11 mouse cellular contexts compared by ENCODE assay signal in the genomic region with DNA sequence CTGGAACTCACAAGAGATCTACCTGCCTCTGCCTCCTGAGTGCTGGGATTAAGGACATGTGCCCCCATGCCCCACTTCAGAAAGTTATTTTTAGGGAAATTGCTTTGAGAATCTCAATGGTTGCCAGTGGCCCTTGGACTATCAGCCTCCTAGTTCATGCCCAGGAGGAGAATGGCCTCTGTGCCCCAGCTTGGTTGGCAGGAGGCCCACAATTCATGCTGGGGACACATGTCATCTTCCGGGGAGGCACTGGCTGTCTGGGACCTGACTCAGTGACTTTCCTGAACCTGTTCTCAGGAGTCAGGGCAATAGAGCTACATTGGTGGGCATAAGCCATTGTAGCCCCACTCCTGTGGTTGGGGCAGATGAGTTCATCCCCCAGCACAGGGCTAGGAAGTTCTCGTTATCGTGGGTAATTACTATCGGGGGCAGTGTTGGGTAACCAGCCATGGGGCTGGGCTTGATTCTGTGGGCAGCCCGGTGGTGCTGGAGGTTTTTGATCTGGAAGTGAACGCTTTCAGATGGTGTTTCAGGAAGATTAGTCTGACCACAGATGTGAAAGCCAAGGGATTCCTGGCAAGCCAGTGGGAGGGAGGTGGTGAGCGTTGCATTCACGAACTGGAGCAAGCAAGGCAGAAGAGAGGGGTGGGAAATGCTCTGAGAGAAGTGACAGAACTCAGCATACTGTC. TPM values are rescaled to one million over a fixed set of nuclear protein-coding genes. Genes with fewer than 3 reads are reported as not detected.
DNase-seq lines count a peak whose midpoint lies in the region; ATAC-seq and TF ChIP-seq lines count a peak whose summit lies in the region.
"Had no signal": no experiment of that assay in that cellular context is flagged by ENCODE, and none has a peak within 500 bp of the region (broad histone marks: within the 10 kb centered on the region; RNA-seq: fewer than 3 reads in every experiment).

No protein-coding gene starts in this region.

- no peaks in the 10 kb centered on the region for H3K27me3 ChIP-seq in liver, embryonic 11.5 days (replicated peaks; ENCODE audit: control insufficient read depth, insufficient read depth, low read length)
- H3K27me3 ChIP-seq: intestine, embryonic 15.5 days had no signal

- H3K9me3 ChIP-seq in liver, embryonic 11.5 days (ENCODE audit: control insufficient read depth, low read length), result no peaks in the 10 kb centered on the region
- H3K9me3 ChIP-seq: intestine, embryonic 15.5 days had no signal

- H3K9ac ChIP-seq in liver, embryonic 11.5 days (ENCODE audit: low read depth, low read length), result no peak overlapping the region
- H3K9ac ChIP-seq: intestine, embryonic 15.5 days had no signal

- H3K27ac ChIP-seq in liver, embryonic 11.5 days (ENCODE audit: low read depth, low read length), result peak overlapping the region; percentile 54; the same call in 1 of the 2 replicates
- H3K27ac ChIP-seq in gastrocnemius, adult 2 months, result no peak overlapping the region
- H3K27ac ChIP-seq: intestine, embryonic 15.5 days had no signal

- no peak for ATAC-seq in liver, embryonic 11.5 days (replicated peaks; ENCODE audit: low FRiP score)
- ATAC-seq: CD4-positive, CD25-positive, alpha-beta regulatory T cell, adult 4 months; intestine, embryonic 15.5 days had no signal

- no peak overlapping the region for H3K4me3 ChIP-seq in liver, embryonic 11.5 days (ENCODE audit: low read depth, low read length)
- H3K4me3 ChIP-seq in gastrocnemius, adult 2 months, result no peak overlapping the region
- H3K4me3 ChIP-seq: intestine, embryonic 15.5 days had no signal

- H3K36me3 ChIP-seq in liver, embryonic 11.5 days (ENCODE audit: control insufficient read depth, insufficient read depth, low read length), result no peaks in the 10 kb centered on the region
- H3K36me3 ChIP-seq: intestine, embryonic 15.5 days had no signal

- DNase-seq in cerebellum, postnatal 14 days, result peak; percentile 35 to 50
- DNase-seq in cerebellum, adult 11 months, result no peak
- peak; percentile 51 for DNase-seq in left cerebral cortex, postnatal 4 days
- DNase-seq in left cerebral cortex, adult 18-20 months (ENCODE audit: low spot score in 2 of 2), result no peak
- DNase-seq in liver, embryonic 11.5 days (ENCODE audit: low spot score), result no peak
- no peak for DNase-seq in gastrocnemius, adult 2 months
- DNase-seq in spleen, adult 18-20 months, result no peak
- no peak for DNase-seq in thymus, postnatal 14 days
- DNase-seq: thymus, postnatal 36 days had no signal

- H3K4me1 ChIP-seq in liver, embryonic 11.5 days (replicated peaks; ENCODE audit: control insufficient read depth, insufficient read depth, low read length), result peaks cover 53% of the 10 kb centered on the region

- 31% methylated on average over 8 of the region's 8 CpGs for WGBS in liver, embryonic 11.5 days

- H3K4me2 ChIP-seq in liver, embryonic 11.5 days, result peak overlapping the region; percentile 19
- H3K4me2 ChIP-seq: intestine, embryonic 15.5 days had no signal

- intact Hi-C loops in left cerebral cortex, postnatal 4 days (cut with DNase I), result no loop called here
- intact Hi-C loops in gastrocnemius, adult 2 months (cut with DNase I), result no loop called here

- no peak for TF ChIP-seq CTCF in gastrocnemius, adult 2 months (IDR thresholded peaks at IDR 0.05)

RNA-seq across cellular contexts. Expression of gene Slc30a1, which starts 25.5 kb away (rescaled TPM):
- 10 to 100 TPM; 24.2 to 27.0 TPM for total RNA-seq in left cerebral cortex, postnatal 4 days (2021)
- 10 to 100 TPM; 28.7 to 35.9 TPM for total RNA-seq in left cerebral cortex, adult 18-20 months (2021)
- polyA plus RNA-seq in liver, embryonic 11.5 days (2014; fragmentation: Nextera tagmentation; extraction: Ambion mirVana), result 2.6 and 3.1 TPM in 2 replicates
- 1 to 10 TPM; 5.8 to 6.4 TPM for total RNA-seq in gastrocnemius, adult 2 months (2021)

RNA-seq across cellular contexts. Expression of gene Nek2, which starts 59.8 kb away (rescaled TPM):
- total RNA-seq in left cerebral cortex, postnatal 4 days (2021), result 1 to 10 TPM; 4.8 to 6.1 TPM
- 1 to 10 TPM; 1.4 to 1.6 TPM for total RNA-seq in left cerebral cortex, adult 18-20 months (2021)
- 54.2 and 60.5 TPM in 2 replicates for polyA plus RNA-seq in liver, embryonic 11.5 days (2014; fragmentation: Nextera tagmentation; extraction: Ambion mirVana)
- total RNA-seq in gastrocnemius, adult 2 months (2021), result under 1 TPM; 0.26 to 0.33 TPM

Comparison
In these comparisons a context has a peak if more than half of its experiments do, and no peak if none do; other contexts are left out.
1. DNase-seq: peak in cerebellum, postnatal 14 days (2 of 2) and left cerebral cortex, postnatal 4 days (single experiment); none in cerebellum, adult 11 months (single experiment), left cerebral cortex, adult 18-20 months (0 of 2), liver, embryonic 11.5 days (single experiment), gastrocnemius, adult 2 months (single experiment), spleen, adult 18-20 months (0 of 2) and thymus, postnatal 14 days (single experiment).